In genomic region chr13:44167186-44167585, GRCm38 (mm10) we compare ENCODE assay signal across 12 mouse cellular contexts.
DNase-seq lines count a peak whose midpoint lies in the region; ATAC-seq and TF ChIP-seq lines count a peak whose summit lies in the region.
"Had no signal": no experiment of that assay in that cellular context is flagged by ENCODE, and none has a peak within 500 bp of the region (broad histone marks: within the 10 kb centered on the region; RNA-seq: fewer than 3 reads in every experiment).

No protein-coding gene starts in this region.

- no peaks in the 10 kb centered on the region for H3K27me3 ChIP-seq in forebrain, embryonic 16.5 days (replicated peaks; ENCODE audit: control insufficient read depth, insufficient read depth, low read length)
- H3K27me3 ChIP-seq in forebrain, embryonic 11.5 days (ENCODE audit: control insufficient read depth, insufficient read depth, low read length), result no peaks in the 10 kb centered on the region
- no peaks in the 10 kb centered on the region for H3K27me3 ChIP-seq in lung, embryonic 14.5 days (ENCODE audit: insufficient read depth, low read length)
- no peaks in the 10 kb centered on the region for H3K27me3 ChIP-seq in heart, embryonic 12.5 days (replicated peaks)
- H3K27me3 ChIP-seq: forebrain, embryonic 15.5 days; liver, embryonic 15.5 days; Patski had no signal

- no peaks in the 10 kb centered on the region for H3K36me3 ChIP-seq in forebrain, embryonic 16.5 days (ENCODE audit: control insufficient read depth, insufficient read depth)
- no peaks in the 10 kb centered on the region for H3K36me3 ChIP-seq in forebrain, embryonic 11.5 days (ENCODE audit: control insufficient read depth, insufficient read depth, low read length)
- H3K36me3 ChIP-seq in lung, embryonic 14.5 days (ENCODE audit: insufficient read depth), result no peaks in the 10 kb centered on the region
- no peaks in the 10 kb centered on the region for H3K36me3 ChIP-seq in heart, embryonic 12.5 days
- H3K36me3 ChIP-seq: forebrain, embryonic 15.5 days; liver, embryonic 15.5 days had no signal

- no peak for DNase-seq in forebrain, embryonic 11.5 days (ENCODE audit: low spot score)
- DNase-seq in lung, embryonic 14.5 days, result peak; percentile 47
- DNase-seq in lung, postnatal 25 days (ENCODE audit: low spot score), result no peak
- peak; percentile 25 for DNase-seq in lung, postnatal 14 days
- no peak for DNase-seq in adipocyte (ENCODE audit: low spot score)
- DNase-seq in spleen, postnatal 14 days (ENCODE audit: low spot score in 2 of 2), result no peak
- DNase-seq: kidney, adult 8-10 months had no signal

- ATAC-seq in forebrain, embryonic 16.5 days, result peak; percentile 45; the same call in 1 of the 2 replicates
- no peak for ATAC-seq in forebrain, embryonic 11.5 days (replicated peaks; ENCODE audit: low FRiP score)
- ATAC-seq in lung, embryonic 14.5 days (ENCODE audit: insufficient read depth), result no peak
- no peak for ATAC-seq in heart, embryonic 12.5 days (ENCODE audit: insufficient number of reproducible peaks, low FRiP score)
- ATAC-seq: forebrain, embryonic 15.5 days; Patski had no signal

- 56% methylated on average over 9 of the region's 9 CpGs for WGBS in forebrain, embryonic 16.5 days
- WGBS in forebrain, embryonic 11.5 days, result 72% methylated on average over 9 of the region's 9 CpGs
- WGBS in lung, embryonic 14.5 days, result 43% methylated on average over 9 of the region's 9 CpGs
- 40% methylated on average over 9 of the region's 9 CpGs for WGBS in heart, embryonic 12.5 days

- no peak overlapping the region for H3K4me3 ChIP-seq in forebrain, embryonic 16.5 days (replicated peaks; ENCODE audit: low read length)
- no peak overlapping the region for H3K4me3 ChIP-seq in forebrain, embryonic 11.5 days (ENCODE audit: low read depth, low read length)
- no peak overlapping the region for H3K4me3 ChIP-seq in lung, embryonic 14.5 days (ENCODE audit: low read depth, low read length)
- no peak overlapping the region for H3K4me3 ChIP-seq in heart, embryonic 12.5 days
- H3K4me3 ChIP-seq: forebrain, embryonic 15.5 days; liver, embryonic 15.5 days had no signal

- no peak for TF ChIP-seq CTCF in lung, embryonic 14.5 days (IDR thresholded peaks at IDR 0.05; ENCODE audit: low read depth)

- no peaks in the 10 kb centered on the region for H3K9me3 ChIP-seq in forebrain, embryonic 16.5 days (ENCODE audit: control insufficient read depth, low read length)
- H3K9me3 ChIP-seq in forebrain, embryonic 11.5 days (ENCODE audit: control insufficient read depth, low read length), result no peaks in the 10 kb centered on the region
- H3K9me3 ChIP-seq in lung, embryonic 14.5 days (ENCODE audit: low read depth, low read length), result no peaks in the 10 kb centered on the region
- no peaks in the 10 kb centered on the region for H3K9me3 ChIP-seq in heart, embryonic 12.5 days (replicated peaks)
- H3K9me3 ChIP-seq: forebrain, embryonic 15.5 days; liver, embryonic 15.5 days had no signal

- H3K9ac ChIP-seq in forebrain, embryonic 16.5 days (replicated peaks; ENCODE audit: low read depth, low read length), result no peak overlapping the region
- H3K9ac ChIP-seq in forebrain, embryonic 11.5 days (ENCODE audit: low read length), result no peak overlapping the region
- H3K9ac ChIP-seq in lung, embryonic 14.5 days, result no peak overlapping the region
- H3K9ac ChIP-seq in heart, embryonic 12.5 days, result no peak overlapping the region
- H3K9ac ChIP-seq: forebrain, embryonic 15.5 days; liver, embryonic 15.5 days had no signal

- no peaks in the 10 kb centered on the region for H3K4me1 ChIP-seq in forebrain, embryonic 16.5 days (replicated peaks; ENCODE audit: control insufficient read depth, insufficient read depth, low read length)
- no peaks in the 10 kb centered on the region for H3K4me1 ChIP-seq in forebrain, embryonic 11.5 days (replicated peaks; ENCODE audit: control insufficient read depth, insufficient read depth, low read length)
- H3K4me1 ChIP-seq in lung, embryonic 14.5 days (ENCODE audit: insufficient read depth), result peaks cover 5% of the 10 kb centered on the region; the same call in 1 of the 2 replicates
- H3K4me1 ChIP-seq in heart, embryonic 12.5 days (replicated peaks), result peaks cover 10% of the 10 kb centered on the region
- H3K4me1 ChIP-seq: forebrain, embryonic 15.5 days; liver, embryonic 15.5 days had no signal

- no peak overlapping the region for H3K27ac ChIP-seq in forebrain, embryonic 16.5 days (ENCODE audit: low read length)
- H3K27ac ChIP-seq in forebrain, embryonic 11.5 days (ENCODE audit: low read depth, low read length), result no peak overlapping the region
- H3K27ac ChIP-seq in lung, embryonic 14.5 days (ENCODE audit: low read depth), result no peak overlapping the region
- H3K27ac ChIP-seq in heart, embryonic 12.5 days (ENCODE audit: poor library complexity, severe bottlenecking), result no peak overlapping the region
- H3K27ac ChIP-seq: forebrain, embryonic 15.5 days; liver, embryonic 15.5 days had no signal

- no peak overlapping the region for H3K4me2 ChIP-seq in forebrain, embryonic 16.5 days (ENCODE audit: low read length)
- H3K4me2 ChIP-seq in forebrain, embryonic 11.5 days (ENCODE audit: low read depth, low read length, severe bottlenecking), result no peak overlapping the region
- no peak overlapping the region for H3K4me2 ChIP-seq in lung, embryonic 14.5 days
- 0 out of 2 replicates have a peak overlapping the region, but pooled peaks have one; percentile 19 for H3K4me2 ChIP-seq in heart, embryonic 12.5 days
- H3K4me2 ChIP-seq: forebrain, embryonic 15.5 days; liver, embryonic 15.5 days had no signal

Comparison
In these comparisons a context has a peak if more than half of its experiments do, and no peak if none do; other contexts are left out.
1. DNase-seq: peak in lung, embryonic 14.5 days (single experiment) and lung, postnatal 14 days (single experiment); none in forebrain, embryonic 11.5 days (single experiment), lung, postnatal 25 days (single experiment), adipocyte (single experiment) and spleen, postnatal 14 days (0 of 2).